Mouse (Mus musculus): ENCODE measurements at regions not wholly inside any gene's neighbourhood (a gene's known extent, or its start where the extent isn't known, plus 50 kb on each side); places are given as distances from the start of the nearest gene placed in this dataset.

- TF ChIP-seq POLR2A (IDR thresholded peaks at IDR 0.05; ENCODE audit: extremely low read depth, insufficient read depth, low read length) (no peak), CTCF (IDR thresholded peaks at IDR 0.05; ENCODE audit: low read depth, low read length) (no peak)
- Histone ChIP-seq H3K36me3 (ENCODE audit: control insufficient read depth, insufficient read depth, low read length) (no peaks in the 10 kb centered on the region), H3K27me3 (ENCODE audit: control insufficient read depth, insufficient read depth, low read length) (no peaks in the 10 kb centered on the region), H3K9ac (ENCODE audit: low read depth, low read length) (no peak overlapping the region), H3K27ac (replicated peaks; ENCODE audit: insufficient read depth, low read depth, low read length) (no peak overlapping the region), H3K4me3 (ENCODE audit: insufficient read depth, low read depth, low read length) (no peak overlapping the region), H3K4me1 (ENCODE audit: control insufficient read depth, insufficient read depth, low read length) (no peaks in the 10 kb centered on the region), H3K79me2 (ENCODE audit: control insufficient read depth, insufficient read depth, low read length) (no peaks in the 10 kb centered on the region)
- 83% methylated on average over 3 of the region's 3 CpGs for WGBS
- no peak for DNase-seq (ENCODE audit: extremely low read depth, low read depth, low spot score)
Measured at GRCm38 (mm10) chr16:55418871-55419270, 121.1 kb upstream of the Zpld1 start.

DNA sequence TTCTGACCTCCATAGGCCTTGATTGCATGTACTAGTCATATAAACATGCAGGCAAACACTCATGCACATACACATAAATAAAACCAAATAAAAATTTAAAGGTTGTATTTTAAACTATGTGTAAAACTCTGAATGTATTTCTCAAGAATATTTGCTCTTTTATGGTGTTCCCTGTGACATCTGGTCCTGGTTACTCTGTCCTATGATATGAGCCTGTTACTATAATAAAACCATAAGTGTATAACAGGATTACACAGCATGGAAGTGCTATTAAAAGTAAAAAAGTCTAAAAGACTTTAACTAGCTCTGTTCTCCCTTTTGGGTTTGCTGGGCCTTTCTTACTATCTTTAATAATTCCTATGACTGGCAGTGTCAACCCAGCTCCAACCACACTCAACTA, 103.0 kb upstream of the Zpld1 start:
- H3K36me3 ChIP-seq (ENCODE audit: control insufficient read depth, insufficient read depth, low read length) = no peaks in the 10 kb centered on the region
- no peaks in the 10 kb centered on the region for H3K4me1 ChIP-seq (ENCODE audit: control insufficient read depth, insufficient read depth, low read length)
- no peak for DNase-seq (ENCODE audit: extremely low read depth, low read depth, low spot score)
- H3K79me2 ChIP-seq (ENCODE audit: control insufficient read depth, insufficient read depth, low read length) = no peaks in the 10 kb centered on the region
- H3K9ac ChIP-seq (ENCODE audit: low read depth, low read length) = no peak overlapping the region
- H3K27ac ChIP-seq (replicated peaks; ENCODE audit: insufficient read depth, low read depth, low read length) = no peak overlapping the region
- no peak for TF ChIP-seq CTCF (IDR thresholded peaks at IDR 0.05; ENCODE audit: low read depth, low read length)
- no peak for TF ChIP-seq POLR2A (IDR thresholded peaks at IDR 0.05; ENCODE audit: extremely low read depth, insufficient read depth, low read length)
- no peaks in the 10 kb centered on the region for H3K27me3 ChIP-seq (ENCODE audit: control insufficient read depth, insufficient read depth, low read length)
- H3K4me3 ChIP-seq (ENCODE audit: insufficient read depth, low read depth, low read length) = no peak overlapping the region

GRCm38 (mm10) chr16:55394864-55395263, 97.1 kb upstream of the Zpld1 start:
- Histone ChIP-seq H3K36me3 (ENCODE audit: control insufficient read depth, insufficient read depth, low read length) (no peaks in the 10 kb centered on the region), H3K27ac (replicated peaks; ENCODE audit: insufficient read depth, low read depth, low read length) (no peak overlapping the region), H3K4me1 (ENCODE audit: control insufficient read depth, insufficient read depth, low read length) (no peaks in the 10 kb centered on the region), H3K9ac (ENCODE audit: low read depth, low read length) (no peak overlapping the region), H3K4me3 (ENCODE audit: insufficient read depth, low read depth, low read length) (no peak overlapping the region), H3K79me2 (ENCODE audit: control insufficient read depth, insufficient read depth, low read length) (no peaks in the 10 kb centered on the region), H3K27me3 (ENCODE audit: control insufficient read depth, insufficient read depth, low read length) (no peaks in the 10 kb centered on the region)
- 69% methylated on average over 3 of the region's 3 CpGs for whole genome bisulfite sequencing
- DNase-seq (ENCODE audit: extremely low read depth, low read depth, low spot score) = no peak
- no peak for TF ChIP-seq CTCF (IDR thresholded peaks at IDR 0.05; ENCODE audit: low read depth, low read length)

- no peak overlapping the region for H3K27ac ChIP-seq (replicated peaks; ENCODE audit: insufficient read depth, low read depth, low read length)
- no peaks in the 10 kb centered on the region for H3K27me3 ChIP-seq (ENCODE audit: control insufficient read depth, insufficient read depth, low read length)
- no peaks in the 10 kb centered on the region for H3K36me3 ChIP-seq (ENCODE audit: control insufficient read depth, insufficient read depth, low read length)
- H3K9ac ChIP-seq (ENCODE audit: low read depth, low read length) = no peak overlapping the region
- 85% methylated on average over 7 of the region's 7 CpGs for whole genome bisulfite sequencing
- no peaks in the 10 kb centered on the region for H3K4me1 ChIP-seq (ENCODE audit: control insufficient read depth, insufficient read depth, low read length)
- TF ChIP-seq POLR2A (IDR thresholded peaks at IDR 0.05; ENCODE audit: extremely low read depth, insufficient read depth, low read length) = no peak
- TF ChIP-seq CTCF (IDR thresholded peaks at IDR 0.05; ENCODE audit: low read depth, low read length) = no peak
- no peaks in the 10 kb centered on the region for H3K79me2 ChIP-seq (ENCODE audit: control insufficient read depth, insufficient read depth, low read length)
- DNase-seq (ENCODE audit: extremely low read depth, low read depth, low spot score) = no peak
- no peak overlapping the region for H3K4me3 ChIP-seq (ENCODE audit: insufficient read depth, low read depth, low read length)
Measured at GRCm38 (mm10) chr16:55390400-55390799, 92.6 kb upstream of the Zpld1 start.

DNA sequence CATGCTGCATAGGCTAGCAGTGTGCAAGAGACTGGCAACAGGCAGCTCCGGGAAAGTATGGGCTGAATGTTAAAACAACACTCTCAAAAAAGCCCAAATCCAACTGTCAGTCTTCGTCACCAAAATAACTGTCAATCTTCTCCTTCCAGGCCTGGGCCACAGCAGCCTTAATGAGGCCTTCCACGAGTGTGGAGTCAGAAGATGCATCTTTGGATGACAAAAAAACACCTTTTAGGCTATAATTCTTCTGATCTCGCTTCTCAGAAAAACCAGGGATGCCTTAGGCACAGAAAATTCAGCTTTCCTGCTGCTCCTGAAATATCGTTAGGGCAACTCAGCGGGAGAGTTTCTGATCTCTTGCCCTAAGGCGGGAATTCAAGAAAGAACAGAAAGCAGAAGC, 82.2 kb upstream of the Zpld1 start:
- no peaks in the 10 kb centered on the region for H3K27me3 ChIP-seq (ENCODE audit: control insufficient read depth, insufficient read depth, low read length)
- no peaks in the 10 kb centered on the region for H3K36me3 ChIP-seq (ENCODE audit: control insufficient read depth, insufficient read depth, low read length)
- 78% methylated on average over 7 of the region's 7 CpGs for WGBS
- H3K4me3 ChIP-seq (ENCODE audit: insufficient read depth, low read depth, low read length) = no peak overlapping the region
- H3K4me1 ChIP-seq (ENCODE audit: control insufficient read depth, insufficient read depth, low read length) = no peaks in the 10 kb centered on the region
- no peak for TF ChIP-seq CTCF (IDR thresholded peaks at IDR 0.05; ENCODE audit: low read depth, low read length)
- no peak for TF ChIP-seq POLR2A (IDR thresholded peaks at IDR 0.05; ENCODE audit: extremely low read depth, insufficient read depth, low read length)
- H3K27ac ChIP-seq (replicated peaks; ENCODE audit: insufficient read depth, low read depth, low read length) = no peak overlapping the region
- no peaks in the 10 kb centered on the region for H3K79me2 ChIP-seq (ENCODE audit: control insufficient read depth, insufficient read depth, low read length)
- no peak overlapping the region for H3K9ac ChIP-seq (ENCODE audit: low read depth, low read length)
- no peak for DNase-seq (ENCODE audit: extremely low read depth, low read depth, low spot score)

DNA sequence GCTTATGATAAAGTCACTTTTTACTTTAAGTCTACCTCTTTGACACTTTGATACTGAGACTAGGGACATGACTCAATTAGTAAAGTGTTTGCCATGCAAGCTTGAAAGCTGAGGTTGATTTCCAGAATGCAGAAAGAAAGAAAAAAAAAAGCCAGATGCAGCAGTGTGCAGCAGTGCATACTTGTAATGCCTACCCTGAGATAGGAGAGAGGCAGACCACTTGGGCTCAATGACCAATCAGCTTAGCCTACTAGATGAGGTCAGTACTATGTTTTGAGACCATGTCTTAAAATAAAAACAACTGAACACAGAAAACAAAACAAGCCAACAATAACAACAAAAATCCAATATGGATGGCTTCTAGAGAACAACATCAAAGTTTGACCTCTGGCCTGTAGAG, 81.4 kb upstream of the Zpld1 start:
- no peaks in the 10 kb centered on the region for H3K79me2 ChIP-seq (ENCODE audit: control insufficient read depth, insufficient read depth, low read length)
- H3K27me3 ChIP-seq (ENCODE audit: control insufficient read depth, insufficient read depth, low read length) = no peaks in the 10 kb centered on the region
- H3K27ac ChIP-seq (replicated peaks; ENCODE audit: insufficient read depth, low read depth, low read length) = no peak overlapping the region
- H3K9ac ChIP-seq (ENCODE audit: low read depth, low read length) = no peak overlapping the region
- DNase-seq (ENCODE audit: extremely low read depth, low read depth, low spot score) = no peak
- H3K4me3 ChIP-seq (ENCODE audit: insufficient read depth, low read depth, low read length) = no peak overlapping the region
- TF ChIP-seq POLR2A (IDR thresholded peaks at IDR 0.05; ENCODE audit: extremely low read depth, insufficient read depth, low read length) (no peak), CTCF (IDR thresholded peaks at IDR 0.05; ENCODE audit: low read depth, low read length) (no peak)
- H3K36me3 ChIP-seq (ENCODE audit: control insufficient read depth, insufficient read depth, low read length) = no peaks in the 10 kb centered on the region
- H3K4me1 ChIP-seq (ENCODE audit: control insufficient read depth, insufficient read depth, low read length) = no peaks in the 10 kb centered on the region
